Mouse (Mus musculus) midbrain, embryonic 13.5 days (tissue): ENCODE data around the gene Gm42878. TPM values are rescaled to one million over a fixed set of nuclear protein-coding genes. Genes with fewer than 3 reads are reported as not detected.
A peak's percentile ranks its signal among the peaks of the same experiment; 100 is the strongest.

Source experiments
- ATAC-seq: fragments of 200-750 bp; cut with Nextera tagmentation; 2 replicates; pipeline ENCODE4 v1.8.0; 2017; ENCODE audit warnings: mild to moderate bottlenecking, moderate TSS enrichment, moderate library complexity
- H3K27ac ChIP-seq: fragments of 300-500 bp; sonication (generic); 2 replicates; pipeline ENCODE4 v1.5.1; 2015; ENCODE audit warnings: inconsistent platforms, mild to moderate bottlenecking, moderate library complexity
- H3K27me3 ChIP-seq: fragments of 300-500 bp; sonication (generic); 2 replicates; pipeline ENCODE4 v1.6.1; 2015; ENCODE audit warnings: mild to moderate bottlenecking, inconsistent platforms
- H3K36me3 ChIP-seq: fragments of 300-500 bp; sonication (generic); 2 replicates; pipeline ENCODE4 v1.6.1; 2015; ENCODE audit warnings: mild to moderate bottlenecking, inconsistent platforms
- H3K4me1 ChIP-seq: fragments of 300-500 bp; sonication (generic); replicated peaks from 2 replicates; pipeline ENCODE4 v1.6.1; 2015; ENCODE audit warnings: inconsistent platforms
- H3K4me2 ChIP-seq: fragments of 300-500 bp; sonication (generic); replicated peaks from 2 replicates; pipeline ENCODE4 v1.6.1; 2015; ENCODE audit warnings: moderate library complexity, mild to moderate bottlenecking, inconsistent platforms
- H3K4me3 ChIP-seq: fragments of 300-500 bp; sonication (generic); replicated peaks from 2 replicates; pipeline ENCODE4 v1.5.1; 2015; ENCODE audit warnings: mild to moderate bottlenecking, inconsistent platforms
- H3K9ac ChIP-seq: fragments of 300-500 bp; sonication (generic); replicated peaks from 2 replicates; pipeline ENCODE4 v1.6.1; 2015; ENCODE audit warnings: mild to moderate bottlenecking, inconsistent platforms
- H3K9me3 ChIP-seq: fragments of 300-500 bp; sonication (generic); 2 replicates; pipeline ENCODE4 v1.6.1; 2016; ENCODE audit warnings: mild to moderate bottlenecking, inconsistent platforms
- WGBS: fragments of 180-500 bp; shearing (Covaris S2); methylation state at CpG from one replicate; pipeline ENCODE4 v1.1.7; 2015; 5-methylcytosine and 5-hydroxymethylcytosine counted together
- polyA plus RNA-seq: library from polyadenylated mRNA; unstranded; fragments of >200 nt; fragmentation: Nextera tagmentation; extraction: Ambion mirVana; gene quantifications from 2 replicates; pipeline ENCODE4 v1.2.1, GENCODE M21; 2015

Gm42878 gene
- polyA plus RNA-seq, 1 experiment from 2014 or later: not detected

DNA sequence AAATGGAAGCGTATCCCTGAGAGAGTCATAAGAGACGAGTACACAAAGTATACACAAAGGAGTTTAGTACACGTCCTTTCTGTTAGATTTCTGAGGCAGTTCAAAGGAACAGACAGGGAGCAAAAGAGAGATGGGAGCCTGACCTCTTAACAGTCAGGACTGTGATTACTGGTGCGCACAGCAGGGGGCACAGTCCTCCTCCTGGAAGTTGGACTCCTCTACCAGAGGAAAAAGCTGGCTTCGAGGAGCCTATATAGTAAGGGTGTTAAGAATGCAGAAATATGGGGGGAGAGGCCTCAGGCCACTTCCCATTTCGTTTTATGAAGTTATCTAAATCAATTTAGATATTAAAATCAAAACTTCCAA, 1.2 kb upstream of the Gm42878 start:
- no peak overlapping the region for H3K27ac ChIP-seq

DNA sequence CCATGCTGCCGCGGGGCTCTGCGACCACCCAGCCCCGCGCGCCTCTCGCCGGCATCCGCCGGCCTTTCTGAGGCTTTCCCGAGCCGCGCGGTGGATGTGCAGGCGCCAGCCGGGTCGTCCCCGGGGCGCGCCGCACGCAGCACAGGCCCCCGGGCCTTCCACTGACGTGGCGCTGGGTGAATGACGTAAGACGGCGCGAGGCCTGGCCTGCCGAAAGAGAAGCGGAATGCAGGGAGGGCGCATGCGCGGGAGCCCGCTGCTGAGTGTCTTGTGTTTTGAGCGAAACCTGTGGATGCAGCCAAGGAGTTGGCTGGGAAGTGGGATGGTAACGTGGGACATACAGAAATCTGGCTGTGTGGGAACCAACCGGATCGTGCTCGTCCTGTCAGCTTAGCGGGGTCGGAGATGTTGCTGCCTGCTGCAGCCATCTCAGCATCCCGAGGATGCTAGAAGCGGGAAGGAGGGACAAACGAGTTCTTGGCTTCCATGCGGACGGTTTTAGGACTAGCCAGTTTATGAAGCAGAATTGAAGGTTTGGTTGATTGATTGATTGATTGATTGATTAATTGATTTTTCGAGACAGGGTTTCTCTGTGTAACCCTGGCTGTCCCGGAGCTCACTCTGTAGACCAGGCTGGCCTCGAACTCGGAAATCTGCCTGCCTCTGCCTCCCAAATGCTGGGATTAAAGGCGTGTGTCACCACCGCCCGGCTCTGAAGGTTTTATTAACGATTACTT, 679 bp upstream of the Gm42878 start, which contains the start of gene Mapkapk5:
Gene Mapkapk5 (minus strand): TSS at position 113 of the 737 bp plus-strand sequence.
- no peaks in the 10 kb centered on the region for H3K36me3 ChIP-seq
- H3K4me3 ChIP-seq: peak within 1 kb of the TSS; percentile 99
- H3K4me1 ChIP-seq: peaks cover 36% of the 10 kb centered on the region
- peak within 1 kb of the TSS; percentile 83 for H3K4me2 ChIP-seq
- ATAC-seq: peak; percentile 94
- H3K9me3 ChIP-seq: no peaks in the 10 kb centered on the region
- H3K27me3 ChIP-seq: no peaks in the 10 kb centered on the region
- WGBS: 2% methylated on average over 55 of the region's 55 CpGs
- H3K27ac ChIP-seq: peak within 1 kb of the TSS; percentile 96
- H3K9ac ChIP-seq: peak within 1 kb of the TSS; percentile 99

More for the DNA sequence above, 1.2 kb upstream of the Gm42878 start:
- H3K27me3 ChIP-seq: no peaks in the 10 kb centered on the region
- peaks cover 32% of the 10 kb centered on the region for H3K4me1 ChIP-seq
- peak overlapping the region; percentile 99 for H3K4me3 ChIP-seq
- H3K36me3 ChIP-seq: no peaks in the 10 kb centered on the region
- H3K9ac ChIP-seq: peak overlapping the region; percentile 99
- no peaks in the 10 kb centered on the region for H3K9me3 ChIP-seq
- WGBS: 45% methylated on average over 6 of the region's 6 CpGs
- peak overlapping the region; percentile 83 for H3K4me2 ChIP-seq
- ATAC-seq: peak; percentile 15; the same call in 1 of the 2 replicates

DNA sequence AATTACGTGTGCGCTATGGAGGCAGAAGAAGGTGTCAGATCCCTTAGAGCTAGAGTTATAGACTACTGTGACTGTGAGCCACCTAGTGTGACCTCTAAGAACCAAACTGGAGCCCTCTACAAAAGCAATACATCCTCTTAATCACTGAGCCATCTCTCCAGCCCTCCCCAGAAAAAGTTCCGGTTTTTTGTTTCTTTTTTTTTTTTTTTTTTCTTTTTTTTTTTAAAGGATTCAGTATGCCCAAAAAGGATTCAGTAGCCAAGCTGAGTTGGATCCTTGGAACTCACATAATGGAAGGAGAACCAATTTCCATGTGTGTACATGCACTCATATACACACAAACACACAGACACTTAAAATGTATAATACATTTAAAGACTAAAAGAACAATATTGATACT, 1.9 kb downstream of the Gm42878 start:
- H3K9me3 ChIP-seq: no peaks in the 10 kb centered on the region
- WGBS: 87% methylated on average over 3 of the region's 3 CpGs
- no peak for ATAC-seq
- no peak overlapping the region for H3K9ac ChIP-seq
- peaks cover 36% of the 10 kb centered on the region for H3K4me1 ChIP-seq
- H3K4me3 ChIP-seq: no peak overlapping the region
- H3K27me3 ChIP-seq: no peaks in the 10 kb centered on the region
- peak overlapping the region; percentile 83; the same call in 1 of the 2 replicates for H3K4me2 ChIP-seq
- 0 out of 2 replicates have a peak, but pooled peaks cover 4% of the 10 kb centered on the region for H3K36me3 ChIP-seq
- H3K27ac ChIP-seq: no peak overlapping the region

DNA sequence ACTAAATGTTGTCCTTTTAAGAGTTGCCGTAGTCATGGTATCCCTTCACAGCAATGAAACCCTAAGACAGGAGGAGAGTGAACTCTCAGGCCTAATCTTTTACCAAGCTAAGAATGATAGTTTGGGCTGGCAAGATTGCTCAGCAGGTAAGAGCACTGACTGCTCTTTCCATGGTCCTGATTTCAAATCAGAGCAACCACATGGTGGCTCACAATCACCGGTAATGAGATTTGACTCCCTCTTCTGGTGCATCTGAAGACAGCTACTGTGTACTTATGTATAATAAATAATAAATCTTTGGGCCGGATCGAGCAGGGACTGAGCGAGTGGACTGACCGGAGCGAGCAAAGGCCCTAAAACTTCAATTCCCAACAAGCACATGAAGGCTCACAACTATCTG, 4.0 kb downstream of the Gm42878 start:
- Histone ChIP-seq H3K27me3 (no peaks in the 10 kb centered on the region), H3K9me3 (no peaks in the 10 kb centered on the region), H3K4me3 (no peak overlapping the region), H3K9ac (no peak overlapping the region), H3K4me1 (peaks cover 30% of the 10 kb centered on the region), H3K36me3 (peaks cover 16% of the 10 kb centered on the region), H3K27ac (no peak overlapping the region), H3K4me2 (no peak overlapping the region)
- WGBS: 88% methylated on average over 7 of the region's 7 CpGs
- ATAC-seq: no peak

DNA sequence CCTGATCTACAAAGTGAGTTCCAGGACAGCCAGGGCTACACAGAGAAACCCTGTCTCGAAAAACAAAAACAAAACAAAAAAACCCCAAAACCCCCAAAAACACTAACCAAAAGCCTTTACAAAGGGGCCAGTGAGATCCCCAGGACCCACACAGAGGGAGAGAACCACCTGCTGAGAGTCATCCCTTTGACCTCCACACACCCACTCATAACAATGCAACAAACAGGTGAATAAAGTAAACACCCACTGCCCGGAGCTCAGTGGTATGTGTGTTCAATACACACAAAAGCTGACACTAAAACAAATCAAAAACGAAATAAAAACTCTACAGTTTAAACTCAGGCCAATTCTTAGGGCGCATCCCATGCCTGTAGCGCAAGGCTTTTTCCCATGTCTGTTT, 5.2 kb downstream of the Gm42878 start:
- Histone ChIP-seq H3K4me3 (no peak overlapping the region), H3K9me3 (no peaks in the 10 kb centered on the region)
- WGBS: 96% methylated on average over 5 of the region's 5 CpGs

DNA sequence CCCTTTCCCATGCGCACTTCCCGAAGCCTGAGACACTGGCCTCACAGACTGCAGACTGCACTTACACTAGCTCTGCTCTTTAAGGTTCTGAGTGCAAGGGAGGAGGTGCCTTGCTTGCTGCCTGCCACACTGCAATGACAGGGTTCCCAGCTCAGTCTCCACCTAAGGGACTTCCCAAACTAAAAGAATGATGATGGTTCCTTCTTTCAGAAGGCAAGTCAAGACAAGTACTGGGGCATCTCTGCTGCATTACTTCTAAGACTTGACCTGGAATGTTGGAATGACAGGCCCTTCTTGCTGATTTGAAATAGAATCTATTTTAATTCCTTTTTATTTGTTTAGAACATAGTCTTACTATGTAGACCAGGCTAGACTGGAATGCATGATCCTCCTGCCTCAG, 7.7 kb downstream of the Gm42878 start:
- H3K36me3 ChIP-seq: peaks cover 51% of the 10 kb centered on the region

More for the DNA sequence above, 5.2 kb downstream of the Gm42878 start:
- Histone ChIP-seq H3K9ac (no peak overlapping the region), H3K4me1 (peaks cover 29% of the 10 kb centered on the region), H3K27ac (no peak overlapping the region), H3K36me3 (peaks cover 28% of the 10 kb centered on the region), H3K27me3 (no peaks in the 10 kb centered on the region), H3K4me2 (no peak overlapping the region)
- ATAC-seq: no peak

DNA sequence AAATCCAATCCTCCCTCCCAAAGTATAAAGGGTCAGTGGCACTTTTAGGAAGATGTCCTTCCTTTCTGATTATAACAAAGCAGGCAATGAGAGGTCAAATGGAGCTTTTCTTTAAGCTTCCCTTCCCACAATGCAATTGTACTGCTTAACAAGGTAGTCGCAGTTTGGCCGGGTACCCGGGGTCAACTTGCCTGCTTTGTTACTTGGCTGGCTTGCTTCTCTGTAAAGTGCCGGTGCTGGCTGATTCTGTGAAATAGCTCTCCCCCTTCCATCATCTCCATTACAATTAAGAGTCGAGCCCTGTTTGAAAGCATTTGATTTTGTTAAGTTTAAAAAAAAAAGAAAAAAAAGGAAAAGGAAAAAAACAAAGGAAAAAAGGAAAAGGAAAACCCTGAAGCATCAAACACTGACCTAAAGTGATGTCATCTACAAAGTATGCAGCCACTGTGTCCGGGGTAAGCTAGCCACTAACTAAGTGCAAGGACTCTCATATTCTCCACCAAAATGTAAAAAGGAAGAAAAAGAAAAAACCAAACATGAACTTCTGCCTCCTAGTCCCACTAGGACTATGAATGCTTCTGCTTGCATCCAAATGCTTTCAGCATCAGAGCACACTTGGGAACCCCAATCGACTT, 8.2 kb downstream of the Gm42878 start:
- Histone ChIP-seq H3K27ac (no peak overlapping the region), H3K4me1 (0 out of 2 replicates have a peak, but pooled peaks cover 5% of the 10 kb centered on the region), H3K36me3 (peaks cover 56% of the 10 kb centered on the region), H3K9me3 (no peaks in the 10 kb centered on the region), H3K27me3 (no peaks in the 10 kb centered on the region), H3K9ac (no peak overlapping the region), H3K4me2 (no peak overlapping the region), H3K4me3 (no peak overlapping the region)
- ATAC-seq: no peak
- WGBS: 48% methylated on average over 7 of the region's 7 CpGs

More for the DNA sequence above, 7.7 kb downstream of the Gm42878 start:
- Histone ChIP-seq H3K9me3 (no peaks in the 10 kb centered on the region), H3K27ac (no peak overlapping the region), H3K4me3 (no peak overlapping the region), H3K9ac (no peak overlapping the region), H3K27me3 (no peaks in the 10 kb centered on the region), H3K4me2 (no peak overlapping the region), H3K4me1 (peaks cover 7% of the 10 kb centered on the region; the same call in 1 of the 2 replicates)
- ATAC-seq: no peak
- WGBS: 80% methylated on average over 2 of the region's 2 CpGs

DNA sequence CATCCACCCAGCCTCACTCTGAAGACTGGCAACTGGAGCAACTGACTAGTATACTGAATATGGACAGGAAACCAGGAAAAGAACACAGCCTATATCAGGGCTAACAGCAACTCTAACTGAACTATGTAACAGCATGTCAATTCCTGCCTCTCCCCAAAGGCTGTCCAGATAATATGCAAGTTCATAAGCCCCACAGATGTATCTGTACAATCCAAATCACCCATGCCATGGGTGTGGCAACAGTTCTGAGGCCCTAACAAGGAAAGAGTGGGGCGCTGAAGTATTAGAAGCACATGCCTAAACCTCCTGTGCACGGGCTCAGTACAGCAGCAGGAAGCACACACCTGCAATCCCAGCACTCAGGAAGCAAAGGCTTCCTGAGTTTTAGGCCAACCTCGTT, 10.2 kb downstream of the Gm42878 start:
- Histone ChIP-seq H3K9ac (no peak overlapping the region), H3K4me3 (no peak overlapping the region), H3K9me3 (no peaks in the 10 kb centered on the region), H3K4me2 (no peak overlapping the region), H3K36me3 (peaks cover 72% of the 10 kb centered on the region), H3K4me1 (no peaks in the 10 kb centered on the region), H3K27me3 (no peaks in the 10 kb centered on the region), H3K27ac (no peak overlapping the region)
- 95% methylated on average over 3 of the region's 3 CpGs for WGBS
- ATAC-seq: no peak

DNA sequence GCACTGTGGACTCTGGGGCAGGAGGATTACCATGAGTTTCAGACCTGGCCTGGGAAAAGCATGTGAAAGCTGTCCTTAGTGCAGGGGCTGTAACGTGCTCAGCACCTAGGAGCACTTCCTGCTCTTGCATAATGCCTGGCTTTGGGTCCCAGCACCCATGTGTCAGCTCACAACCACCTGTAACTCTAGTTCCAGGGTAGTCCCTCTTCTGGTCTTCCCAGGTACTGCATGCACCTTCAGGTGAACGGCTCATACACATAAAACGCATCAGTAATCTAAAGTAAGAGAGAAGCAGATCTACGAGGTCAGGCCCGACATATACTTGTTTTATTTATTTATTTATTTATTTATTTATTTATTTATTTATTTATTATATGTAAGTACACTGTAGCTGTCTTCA, 10.8 kb downstream of the Gm42878 start:
- Histone ChIP-seq H3K36me3 (peaks cover 78% of the 10 kb centered on the region), H3K9me3 (no peaks in the 10 kb centered on the region), H3K27ac (no peak overlapping the region), H3K4me2 (no peak overlapping the region), H3K4me3 (no peak overlapping the region), H3K27me3 (no peaks in the 10 kb centered on the region), H3K4me1 (no peaks in the 10 kb centered on the region), H3K9ac (no peak overlapping the region)
- 95% methylated on average over 5 of the region's 5 CpGs for WGBS
- ATAC-seq: no peak

DNA sequence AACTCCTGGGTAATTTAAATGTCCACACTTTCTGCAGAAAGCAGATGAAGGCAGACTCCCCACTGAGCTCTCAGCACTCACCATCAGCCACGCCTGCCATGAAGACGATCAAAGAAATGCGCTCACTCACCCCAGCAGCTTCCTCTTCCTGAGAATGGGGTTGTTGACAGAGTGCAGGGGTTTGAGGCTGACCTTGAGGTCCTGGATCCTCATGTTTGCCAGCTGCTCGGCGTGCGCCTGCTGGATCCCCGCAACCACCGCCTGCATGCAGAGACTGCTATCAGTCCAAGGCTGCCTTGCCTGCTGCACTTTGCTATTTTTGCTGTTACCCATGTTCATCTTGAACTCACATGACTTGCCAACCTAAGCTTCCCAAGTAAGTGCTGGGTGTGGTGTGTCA, 18.3 kb downstream of the Gm42878 start:
- Histone ChIP-seq H3K4me3 (no peak overlapping the region), H3K9me3 (no peaks in the 10 kb centered on the region), H3K36me3 (peaks cover 79% of the 10 kb centered on the region), H3K27ac (no peak overlapping the region), H3K4me2 (no peak overlapping the region), H3K9ac (no peak overlapping the region), H3K27me3 (no peaks in the 10 kb centered on the region), H3K4me1 (no peaks in the 10 kb centered on the region)
- no peak for ATAC-seq
- WGBS: 86% methylated on average over 8 of the region's 8 CpGs

DNA sequence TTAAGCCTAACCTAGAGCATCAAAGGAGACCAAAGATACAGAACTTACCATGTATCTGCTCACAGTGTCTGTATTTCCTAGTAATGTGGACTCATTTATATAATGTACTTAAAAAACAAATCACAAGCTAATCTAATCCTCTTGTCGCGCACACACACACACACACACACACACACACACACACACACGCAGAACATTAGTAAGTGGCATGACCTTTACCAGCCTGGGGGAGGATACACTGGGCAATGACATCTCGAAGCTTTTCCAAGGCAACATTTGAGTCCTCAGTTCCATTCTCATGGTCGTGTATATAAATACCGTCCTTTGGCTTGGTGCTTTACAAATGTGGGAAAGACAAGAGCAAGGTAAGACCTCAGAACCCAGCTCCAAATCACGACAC, 18.8 kb downstream of the Gm42878 start:
- Histone ChIP-seq H3K4me3 (no peak overlapping the region), H3K36me3 (peaks cover 80% of the 10 kb centered on the region), H3K27ac (no peak overlapping the region), H3K4me2 (no peak overlapping the region), H3K9ac (no peak overlapping the region), H3K27me3 (no peaks in the 10 kb centered on the region), H3K9me3 (no peaks in the 10 kb centered on the region), H3K4me1 (no peaks in the 10 kb centered on the region)
- no peak for ATAC-seq
- 88% methylated on average over 7 of the region's 7 CpGs for WGBS

DNA sequence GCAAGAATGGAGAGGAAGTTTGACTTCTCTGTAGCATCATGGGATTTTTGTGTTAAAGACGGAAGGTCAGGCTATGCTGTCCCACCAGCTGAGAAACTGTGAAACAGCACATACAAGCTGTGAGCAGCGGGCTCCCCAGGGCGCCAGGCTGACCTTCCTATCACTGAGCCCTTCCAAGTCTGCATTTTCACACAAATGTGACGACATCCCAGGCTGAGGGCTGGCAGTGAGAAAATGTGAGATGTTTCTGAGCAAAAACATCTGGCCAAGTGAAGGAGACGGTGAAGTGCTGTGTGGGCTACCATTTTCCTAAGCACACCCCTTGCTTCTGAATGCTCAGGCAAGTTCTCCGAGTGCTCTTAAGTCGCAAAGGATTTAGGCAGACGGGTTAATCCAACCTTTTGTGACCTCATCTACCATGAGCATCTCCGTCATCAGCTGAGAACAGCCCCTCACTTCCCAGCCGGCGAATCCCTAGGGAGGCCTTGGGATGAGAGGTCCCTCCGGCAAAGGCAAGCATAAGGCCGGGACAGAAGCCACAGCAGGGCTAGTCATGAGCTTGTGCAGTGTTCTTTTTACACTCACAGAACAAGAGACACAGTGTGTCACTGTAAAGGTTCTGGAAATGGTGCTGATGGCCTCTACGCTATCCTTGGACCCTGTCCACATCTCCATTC, 19.4 kb downstream of the Gm42878 start:
- ATAC-seq: no peak
- H3K9me3 ChIP-seq: no peaks in the 10 kb centered on the region
- no peaks in the 10 kb centered on the region for H3K4me1 ChIP-seq
- no peak overlapping the region for H3K4me3 ChIP-seq
- H3K9ac ChIP-seq: no peak overlapping the region
- no peak overlapping the region for H3K27ac ChIP-seq
- H3K4me2 ChIP-seq: no peak overlapping the region
- peaks cover 80% of the 10 kb centered on the region for H3K36me3 ChIP-seq
- 85% methylated on average over 14 of the region's 14 CpGs for WGBS
- no peaks in the 10 kb centered on the region for H3K27me3 ChIP-seq
